Mouse (Mus musculus) limb, embryonic 14.5 days (tissue): ENCODE measurements around the gene Zfp663. TPM values are rescaled to one million over a fixed set of nuclear protein-coding genes. Genes with fewer than 3 reads are reported as not detected.

Source experiments
- ATAC-seq: fragments of 200-750 bp; cut with Nextera tagmentation; 2 replicates; pipeline ENCODE4 v1.8.0; 2017; ENCODE audit warnings: low read depth, moderate number of reproducible peaks, moderate TSS enrichment; ENCODE audit not compliant: low FRiP score
- DNase-seq: peaks from one replicate; pipeline ENCODE4 v3.0.0-alpha.2; 2015; ENCODE audit warnings: low spot score
- H3K27ac ChIP-seq: fragments of 300-500 bp; sonication (generic); replicated peaks from 2 replicates; pipeline ENCODE4 v1.5.1; 2014; ENCODE audit warnings: low read depth, mild to moderate bottlenecking, low read length, moderate library complexity, mixed read lengths
- H3K27me3 ChIP-seq: fragments of 300-500 bp; sonication (generic); 2 replicates; pipeline ENCODE4 v1.6.1; 2014; ENCODE audit warnings: low read length, mixed read lengths; ENCODE audit not compliant: control insufficient read depth, insufficient read depth
- H3K36me3 ChIP-seq: fragments of 300-500 bp; sonication (generic); 2 replicates; pipeline ENCODE4 v1.6.1; 2014; ENCODE audit warnings: mild to moderate bottlenecking, low read length, moderate library complexity, mixed read lengths; ENCODE audit not compliant: control insufficient read depth, insufficient read depth
- H3K4me1 ChIP-seq: fragments of 300-500 bp; sonication (generic); 2 replicates; pipeline ENCODE4 v1.6.1; 2014; ENCODE audit warnings: antibody characterized with exemption, low read length, mixed read lengths; ENCODE audit not compliant: control insufficient read depth, insufficient read depth
- H3K4me2 ChIP-seq: fragments of 300-500 bp; sonication (generic); replicated peaks from 2 replicates; pipeline ENCODE4 v1.6.1; 2014; ENCODE audit warnings: low read depth, mild to moderate bottlenecking, low read length, moderate library complexity; ENCODE audit not compliant: severe bottlenecking
- H3K4me3 ChIP-seq: fragments of 300-500 bp; sonication (generic); replicated peaks from 2 replicates; pipeline ENCODE4 v1.5.1; 2014; ENCODE audit warnings: low read length
- H3K9ac ChIP-seq: fragments of 300-500 bp; sonication (generic); 2 replicates; pipeline ENCODE4 v1.6.1; 2014; ENCODE audit warnings: mild to moderate bottlenecking, low read depth, low read length, moderate library complexity; ENCODE audit not compliant: severe bottlenecking
- H3K9me3 ChIP-seq: fragments of 300-500 bp; sonication (generic); 2 replicates; pipeline ENCODE4 v1.6.1; 2016; ENCODE audit warnings: low read length; ENCODE audit not compliant: control insufficient read depth
- POLR2A ChIP-seq: fragments of 200-500 bp; IDR thresholded peaks from 2 replicates; pipeline ENCODE4 v1.8.0; 2012; ENCODE audit warnings: inconsistent platforms, mild to moderate bottlenecking, moderate library complexity, borderline replicate concordance; ENCODE audit not compliant: insufficient read depth, insufficient read length; ENCODE audit errors: extremely low read depth
- WGBS: fragments of 180-500 bp; shearing (Covaris S2); extraction: QIAGEN DNeasy Blood & Tissue Kit; methylation state at CpG from one replicate; pipeline ENCODE4 v1.1.7; 2014; 5-methylcytosine and 5-hydroxymethylcytosine counted together
- polyA plus RNA-seq, 2 experiments: library from polyadenylated mRNA; depleted of rRNA in 1 of 2; stranded (reverse) in 1 of 2; unstranded in 1 of 2; fragments of >200 nt; fragmentation: Nextera tagmentation in 1 of 2; extraction: Ambion mirVana in 1 of 2; gene quantifications; 2 replicates each; pipeline versions ENCODE4 v1.2.1 to v1.2.3; 2012 to 2014

Zfp663 gene
- polyA plus RNA-seq, 2 experiments, result 0.44 to 0.49 TPM

- Histone ChIP-seq H3K9ac (no peak overlapping the region), H3K4me3 (no peak overlapping the region), H3K27ac (no peak overlapping the region), H3K4me1 (peaks cover 18% of the 10 kb centered on the region), H3K27me3 (no peaks in the 10 kb centered on the region), H3K9me3 (no peaks in the 10 kb centered on the region), H3K36me3 (no peaks in the 10 kb centered on the region), H3K4me2 (no peak overlapping the region)
- no peak for ATAC-seq
- WGBS, result 44% methylated on average over 3 of the region's 3 CpGs
- no peak for TF ChIP-seq POLR2A
- DNase-seq, result no peak
These were observed 38.8 kb downstream of the Zfp663 start for GRCm38 (mm10) chr2:165329703-165330102.

GRCm38 (mm10) chr2:165328746-165329145 lies 39.8 kb downstream of the Zfp663 start:
- ATAC-seq (no peak), DNase-seq (no peak)
- H3K9me3 ChIP-seq, result no peaks in the 10 kb centered on the region
- TF ChIP-seq POLR2A, result no peak
- no peak overlapping the region for H3K27ac ChIP-seq
- no peak overlapping the region for H3K4me3 ChIP-seq
- no peaks in the 10 kb centered on the region for H3K27me3 ChIP-seq
- no peak overlapping the region for H3K9ac ChIP-seq
- H3K36me3 ChIP-seq, result no peaks in the 10 kb centered on the region
- H3K4me1 ChIP-seq, result peaks cover 22% of the 10 kb centered on the region
- H3K4me2 ChIP-seq, result no peak overlapping the region
- WGBS, result 79% methylated on average over 5 of the region's 5 CpGs

GRCm38 (mm10) chr2:165327386-165327785 lies 41.1 kb downstream of the Zfp663 start:
- no peak for TF ChIP-seq POLR2A
- 49% methylated on average over 7 of the region's 7 CpGs for WGBS
- Histone ChIP-seq H3K27ac (no peak overlapping the region), H3K4me2 (peak overlapping the region; percentile 94), H3K9me3 (no peaks in the 10 kb centered on the region), H3K36me3 (0 out of 2 replicates have a peak, but pooled peaks cover 4% of the 10 kb centered on the region), H3K4me3 (peak overlapping the region; percentile 61; the same call in 1 of the 2 replicates), H3K27me3 (no peaks in the 10 kb centered on the region), H3K4me1 (peaks cover 22% of the 10 kb centered on the region), H3K9ac (no peak overlapping the region)
- DNase-seq, result no peak
- ATAC-seq, result no peak

- peak; percentile 84; the same call in 1 of the 2 replicates for TF ChIP-seq POLR2A
- peak within 1 kb of the TSS; percentile 94 for H3K4me2 ChIP-seq
- DNase-seq, result peak; percentile 98
- peak within 1 kb of the TSS; percentile 43; the same call in 1 of the 2 replicates for H3K27ac ChIP-seq
- H3K4me3 ChIP-seq, result peak within 1 kb of the TSS; percentile 61
- 0 out of 2 replicates have a peak, but pooled peaks cover 4% of the 10 kb centered on the region for H3K36me3 ChIP-seq
- ATAC-seq, result peak; percentile 98
- H3K27me3 ChIP-seq, result no peaks in the 10 kb centered on the region
- peaks cover 22% of the 10 kb centered on the region for H3K4me1 ChIP-seq
- peak within 1 kb of the TSS; percentile 81 for H3K9ac ChIP-seq
- no peaks in the 10 kb centered on the region for H3K9me3 ChIP-seq
- under 1% methylated on average over 53 of the region's 55 CpGs for WGBS
These were observed 42.0 kb downstream of the Zfp663 start, which contains the start of gene Elmo2 for GRCm38 (mm10) chr2:165326304-165327190. Elmo2 (minus strand) TSS chr2:165326479.

- DNase-seq (no peak), ATAC-seq (peak; percentile 20)
- Histone ChIP-seq H3K9me3 (no peaks in the 10 kb centered on the region), H3K4me1 (peaks cover 22% of the 10 kb centered on the region), H3K4me2 (peak overlapping the region; percentile 76), H3K27me3 (no peaks in the 10 kb centered on the region), H3K9ac (peak overlapping the region; percentile 81), H3K27ac (0 out of 2 replicates have a peak overlapping the region, but pooled peaks have one; percentile 9), H3K36me3 (0 out of 2 replicates have a peak, but pooled peaks cover 4% of the 10 kb centered on the region), H3K4me3 (peak overlapping the region; percentile 61)
- TF ChIP-seq POLR2A, result no peak
- WGBS, result under 1% methylated on average over 30 of the region's 30 CpGs
These were observed 42.8 kb downstream of the Zfp663 start for GRCm38 (mm10) chr2:165325521-165326303.
